Mouse (Mus musculus) spleen, adult 10 weeks (tissue): ENCODE data around the gene Gm3033. TPM values are rescaled to one million over a fixed set of nuclear protein-coding genes. Genes with fewer than 3 reads are reported as not detected.

Experiments used
- polyA plus RNA-seq: library from polyadenylated mRNA; stranded (reverse); fragments of 350-450 nt; fragmentation: Illumina TruSeq; extraction: RNeasy Lipid Tissue Mini Kit (QIAGEN cat#74804); gene quantifications from one replicate; pipeline ENCODE4 v1.2.3, GENCODE M21; 2015; ENCODE audit warnings: low replicate concordance; ENCODE audit not compliant: insufficient read depth

Gene Gm3033
- not detected for polyA plus RNA-seq

DNA sequence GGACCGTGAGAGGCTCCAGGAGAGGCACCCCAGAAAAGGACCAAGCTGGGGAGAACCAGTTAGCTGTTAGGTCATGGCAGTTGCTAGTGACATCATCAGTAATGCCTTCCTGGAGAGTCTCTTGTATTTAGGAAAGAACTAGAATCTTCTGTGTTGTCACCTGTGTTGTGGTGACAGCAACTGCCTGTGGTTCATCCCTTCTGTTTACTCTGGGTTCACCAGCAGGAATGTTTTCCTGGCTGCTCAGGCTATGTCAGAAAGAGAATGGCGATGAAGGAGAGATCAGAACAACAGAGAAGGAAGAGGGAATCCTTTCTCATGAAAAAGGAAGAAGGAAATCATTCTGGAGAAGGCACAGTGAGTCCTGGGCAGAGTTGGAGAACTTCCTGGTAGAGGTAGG, at the start of gene Gm3033:
Gene Gm3033, plus strand, starts transcription at position 301 of the 400 bp plus-strand sequence.

DNA sequence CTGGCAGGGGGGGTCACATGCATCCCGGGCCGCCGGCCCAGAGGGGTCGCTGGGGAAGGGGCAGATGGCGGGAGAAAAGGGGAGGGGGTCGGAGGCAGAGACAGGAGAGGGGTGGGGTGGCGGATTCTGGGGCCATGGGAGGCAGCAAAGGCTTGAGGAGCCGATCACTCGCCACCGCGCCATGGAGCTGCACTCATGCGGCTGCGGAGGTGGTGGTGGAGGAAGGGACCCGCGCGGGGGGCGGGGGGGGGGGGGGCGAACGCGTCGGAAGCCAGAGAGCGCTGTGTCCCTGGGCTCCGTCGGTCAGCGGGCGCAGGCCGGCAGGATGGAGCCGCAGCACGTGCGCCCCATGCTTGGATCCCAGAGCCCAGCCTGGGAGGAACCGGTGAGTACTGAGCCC, 36.3 kb upstream of the Gm3033 start, which contains the start of gene Gm3002:
Gene Gm3002, plus strand, starts transcription at position 301 of the 400 bp plus-strand sequence.

DNA sequence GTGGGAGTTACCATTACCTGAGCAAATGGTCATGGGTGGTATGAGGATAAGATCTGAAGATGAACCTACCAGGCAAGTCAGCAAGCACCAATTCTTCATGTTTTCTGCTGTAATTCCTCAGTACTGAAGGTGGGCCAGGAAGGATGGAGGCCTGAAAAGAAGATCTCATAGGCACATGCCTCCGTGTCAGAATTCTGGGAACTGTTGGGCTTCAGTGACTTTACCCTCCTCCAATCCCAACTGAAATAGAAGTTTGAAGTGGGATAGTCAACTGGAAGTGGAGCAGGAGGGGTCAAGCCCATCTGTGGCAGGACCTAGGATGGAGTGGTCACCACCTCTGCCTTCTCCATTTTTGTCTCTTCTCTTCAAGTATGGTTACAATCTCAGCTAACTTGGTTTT, 37.8 kb downstream of the Gm3033 start, which contains the start of gene Gm2916:
Gene Gm2916, plus strand, starts transcription at position 301 of the 400 bp plus-strand sequence.

Other genes with a start within 250 kb of the Gm3033 start
- gene Gm3012, start 211.7 kb upstream of the Gm3033 start, polyA plus RNA-seq: not detected
- 0.17 TPM for gene Gm3020, start 194.2 kb upstream of the Gm3033 start, polyA plus RNA-seq
- not detected for gene Gm3043, start 157.5 kb upstream of the Gm3033 start, polyA plus RNA-seq
- gene Gm3002, start 36.2 kb upstream of the Gm3033 start, polyA plus RNA-seq: 0.18 TPM
- gene Gm2916, start 37.9 kb downstream of the Gm3033 start, polyA plus RNA-seq: not detected
- not detected for gene Gm3029, start 85.5 kb downstream of the Gm3033 start, polyA plus RNA-seq
- gene Gm3095, start 117.3 kb downstream of the Gm3033 start, polyA plus RNA-seq: not detected
- gene Gm3099, start 152.1 kb downstream of the Gm3033 start, polyA plus RNA-seq: not detected
- gene Gm5796, start 177.7 kb downstream of the Gm3033 start, polyA plus RNA-seq: not detected
- not detected for gene Gm3115, start 237.9 kb downstream of the Gm3033 start, polyA plus RNA-seq